Mouse (Mus musculus) midbrain, postnatal 0 days (tissue): ENCODE results near the gene Cyp1a2. TPM values are rescaled to one million over a fixed set of nuclear protein-coding genes. Genes with fewer than 3 reads are reported as not detected.

Experiments used
- ATAC-seq: fragments of 200-750 bp; cut with Nextera tagmentation; 2 replicates; pipeline ENCODE4 v1.8.0; 2017; ENCODE audit warnings: moderate number of reproducible peaks, mild to moderate bottlenecking, moderate TSS enrichment, moderate library complexity; ENCODE audit not compliant: low FRiP score
- DNase-seq: peaks from one replicate; pipeline ENCODE4 v3.0.0-alpha.2; 2015; ENCODE audit warnings: low spot score
- H3K27ac ChIP-seq: fragments of 300-500 bp; sonication (generic); 2 replicates; pipeline ENCODE4 v1.5.1; 2014; ENCODE audit warnings: low read depth, mild to moderate bottlenecking, low read length, mixed read lengths
- H3K27me3 ChIP-seq: fragments of 300-500 bp; sonication (generic); 2 replicates; pipeline ENCODE4 v1.6.1; 2014; ENCODE audit warnings: low read length, control low read depth, mixed read lengths; ENCODE audit not compliant: insufficient read depth
- H3K36me3 ChIP-seq: fragments of 300-500 bp; sonication (generic); 2 replicates; pipeline ENCODE4 v1.6.1; 2014; ENCODE audit warnings: low read length, control low read depth, mixed read lengths; ENCODE audit not compliant: insufficient read depth
- H3K4me1 ChIP-seq: fragments of 300-500 bp; sonication (generic); 2 replicates; pipeline ENCODE4 v1.6.1; 2014; ENCODE audit warnings: mild to moderate bottlenecking, control low read depth, antibody characterized with exemption, low read length, mixed read lengths; ENCODE audit not compliant: insufficient read depth
- H3K4me2 ChIP-seq: fragments of 300-500 bp; sonication (generic); 2 replicates; pipeline ENCODE4 v1.6.1; 2014; ENCODE audit warnings: low read depth, mild to moderate bottlenecking, low read length, mixed read lengths; ENCODE audit not compliant: poor library complexity, severe bottlenecking
- H3K4me3 ChIP-seq: fragments of 300-500 bp; sonication (generic); 2 replicates; pipeline ENCODE4 v1.5.1; 2014; ENCODE audit warnings: low read depth, mild to moderate bottlenecking, low read length, moderate library complexity
- H3K9ac ChIP-seq: fragments of 300-500 bp; sonication (generic); replicated peaks from 2 replicates; pipeline ENCODE4 v1.6.1; 2014; ENCODE audit warnings: mild to moderate bottlenecking, low read length, moderate library complexity, mixed read lengths; ENCODE audit not compliant: poor library complexity, severe bottlenecking
- H3K9me3 ChIP-seq: fragments of 300-500 bp; sonication (generic); 2 replicates; pipeline ENCODE4 v1.6.1; 2016; ENCODE audit warnings: low read length, control low read depth
- CTCF ChIP-seq: IDR thresholded peaks from 2 replicates; pipeline ENCODE4 v1.5.1; 2016; ENCODE audit warnings: antibody characterized with exemption, mild to moderate bottlenecking
- WGBS: fragments of 180-500 bp; shearing (Covaris S2); extraction: QIAGEN DNeasy Blood & Tissue Kit; methylation state at CpG from one replicate; pipeline ENCODE4 v1.1.7; 2014; 5-methylcytosine and 5-hydroxymethylcytosine counted together
- polyA plus RNA-seq: library from polyadenylated mRNA; unstranded; fragments of >200 nt; fragmentation: Nextera tagmentation; extraction: Ambion mirVana; gene quantifications from 2 replicates; pipeline ENCODE4 v1.2.1, GENCODE M21; 2015
- total RNA-seq: library from RNA; depleted of rRNA; stranded (reverse); fragments of >200 nt; gene quantifications from 2 replicates; pipeline ENCODE4 v1.2.3, GENCODE M21; 2014

Cyp1a2 gene
- total and polyA plus RNA-seq, 2 experiments from 2014 or later, result not detected

DNA sequence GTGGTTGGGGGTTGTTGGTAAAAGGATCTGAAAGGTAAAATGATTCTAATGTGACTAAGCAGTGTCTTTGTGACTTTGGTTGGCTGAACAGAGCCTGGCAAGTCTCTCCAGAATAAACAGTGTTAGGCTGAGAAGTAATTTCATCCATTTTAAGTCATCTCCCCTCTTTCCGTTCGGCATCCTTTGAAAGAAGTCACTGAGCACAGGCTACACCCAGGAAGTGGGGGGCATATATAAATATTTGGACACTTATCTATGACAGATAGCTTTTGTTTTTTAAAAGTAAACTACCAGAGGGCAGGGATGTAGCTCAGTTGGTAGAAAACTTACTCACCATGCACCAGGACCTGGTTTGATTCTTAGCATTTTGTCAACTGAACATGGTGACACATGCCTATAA is 5.1 kb upstream of the Cyp1a2 start:
- no peak overlapping the region for H3K4me3 ChIP-seq
- no peak overlapping the region for H3K4me2 ChIP-seq
- H3K9ac ChIP-seq, result no peak overlapping the region
- no peaks in the 10 kb centered on the region for H3K27me3 ChIP-seq
- no peaks in the 10 kb centered on the region for H3K4me1 ChIP-seq
- 98% methylated on average over 2 of the region's 2 CpGs for WGBS
- H3K36me3 ChIP-seq, result no peaks in the 10 kb centered on the region
- ATAC-seq (no peak), DNase-seq (no peak)
- H3K27ac ChIP-seq, result no peak overlapping the region
- no peaks in the 10 kb centered on the region for H3K9me3 ChIP-seq
- no peak for TF ChIP-seq CTCF

DNA sequence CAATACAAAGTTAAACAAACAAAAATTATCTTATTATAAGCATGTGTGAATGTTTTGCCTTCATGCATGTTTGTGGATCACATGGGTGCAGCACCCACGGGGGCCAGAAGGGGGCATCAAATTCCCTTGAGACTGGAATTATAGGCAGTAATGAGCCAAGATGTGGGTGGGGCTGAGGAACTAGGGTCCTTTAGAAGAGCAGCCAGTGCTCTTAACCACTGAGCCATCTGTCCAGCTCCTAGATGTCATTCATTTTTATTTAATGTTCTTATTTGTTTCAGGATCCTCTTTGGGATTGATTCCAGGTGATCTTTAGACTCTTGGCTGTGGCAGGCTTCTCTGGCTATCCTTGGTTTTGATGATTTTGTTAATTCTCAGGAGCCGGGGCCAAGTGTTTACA is 4.7 kb upstream of the Cyp1a2 start:
- Histone ChIP-seq H3K9me3 (no peaks in the 10 kb centered on the region), H3K9ac (no peak overlapping the region), H3K4me2 (no peak overlapping the region), H3K27ac (no peak overlapping the region), H3K4me3 (no peak overlapping the region), H3K4me1 (no peaks in the 10 kb centered on the region), H3K36me3 (no peaks in the 10 kb centered on the region), H3K27me3 (no peaks in the 10 kb centered on the region)
- ATAC-seq (no peak), DNase-seq (no peak)
- 50% methylated on average over 2 of the region's 2 CpGs for WGBS
- TF ChIP-seq CTCF, result no peak; the same call in 1 of the 2 replicates

DNA sequence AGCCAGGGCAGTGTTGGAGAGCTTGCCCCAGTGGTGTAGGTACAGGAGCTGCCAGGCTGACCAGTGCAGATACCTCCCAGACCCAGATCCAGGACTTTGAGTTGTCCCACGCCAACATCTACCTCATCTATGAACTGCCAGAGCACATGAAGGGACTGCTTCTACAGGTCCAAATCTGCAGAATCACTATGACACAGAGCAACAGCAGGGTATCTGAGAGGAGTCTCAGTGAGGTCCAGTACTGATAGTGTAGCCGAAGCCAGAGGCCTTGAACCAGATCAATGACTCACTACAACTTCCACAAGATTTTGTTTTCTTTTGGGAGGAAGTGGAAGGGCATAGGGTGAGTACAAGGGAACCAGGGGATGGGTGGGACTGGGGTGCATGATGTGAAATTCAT is 4.2 kb upstream of the Cyp1a2 start, which contains the start of gene Cyp1a1:
Cyp1a1 (plus strand) TSS at position 178 of the 400 bp plus-strand sequence.
- Histone ChIP-seq H3K27ac (no peak within 1 kb of the TSS), H3K36me3 (no peaks in the 10 kb centered on the region), H3K27me3 (no peaks in the 10 kb centered on the region), H3K4me2 (no peak within 1 kb of the TSS), H3K9me3 (no peaks in the 10 kb centered on the region), H3K9ac (no peak within 1 kb of the TSS), H3K4me1 (no peaks in the 10 kb centered on the region), H3K4me3 (no peak within 1 kb of the TSS)
- 90% methylated on average over 2 of the region's 2 CpGs for WGBS
- DNase-seq (no peak), ATAC-seq (no peak)
- TF ChIP-seq CTCF, result no peak

DNA sequence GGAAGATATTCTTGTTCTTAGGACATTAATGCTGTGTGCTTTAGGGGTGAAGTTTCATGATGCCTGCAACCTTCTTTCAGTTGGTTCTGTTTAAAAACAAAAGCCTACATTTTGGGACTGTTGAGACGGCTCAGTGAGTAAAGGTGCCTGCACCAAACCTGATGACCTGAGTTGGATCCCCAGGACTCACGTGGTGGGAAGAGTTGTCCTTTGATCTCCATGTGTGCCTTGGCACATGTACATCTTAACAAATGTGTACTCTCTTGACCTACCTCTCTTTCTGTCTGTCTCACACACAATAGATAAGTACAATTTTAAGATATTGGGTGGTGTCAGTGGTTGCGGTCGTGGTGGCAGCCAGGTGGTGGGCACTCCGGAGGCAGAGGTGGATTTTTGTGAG is 2.5 kb upstream of the Cyp1a2 start:
- 91% methylated on average over 5 of the region's 5 CpGs for WGBS
- ATAC-seq, result no peak

DNA sequence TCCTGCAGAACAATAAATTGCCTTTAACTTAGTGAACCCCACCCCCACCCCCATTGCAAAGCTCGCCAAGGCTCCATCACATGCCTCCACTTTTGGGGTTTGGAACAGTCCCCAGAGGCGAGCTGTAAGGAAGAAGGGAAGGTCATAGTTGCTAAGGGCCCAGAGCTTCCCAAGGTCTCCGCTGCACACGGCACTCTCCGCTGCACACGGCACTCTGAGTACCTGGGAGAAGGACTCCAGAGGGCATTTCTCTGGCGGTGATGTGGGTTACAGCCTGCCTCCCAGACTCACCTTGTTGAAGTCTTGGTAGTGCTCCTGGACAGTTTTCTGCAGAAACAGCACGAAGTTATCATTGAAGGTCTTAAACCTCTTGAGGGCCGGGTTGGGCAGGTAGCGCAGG is 2.1 kb downstream of the Cyp1a2 start:
- no peak for TF ChIP-seq CTCF
- 86% methylated on average over 10 of the region's 10 CpGs for WGBS
- no peak for ATAC-seq

More for the DNA sequence above, 2.5 kb upstream of the Cyp1a2 start:
- Histone ChIP-seq H3K9ac (no peak overlapping the region), H3K27ac (no peak overlapping the region), H3K36me3 (no peaks in the 10 kb centered on the region), H3K4me3 (no peak overlapping the region), H3K27me3 (no peaks in the 10 kb centered on the region), H3K9me3 (no peaks in the 10 kb centered on the region), H3K4me2 (no peak overlapping the region), H3K4me1 (no peaks in the 10 kb centered on the region)
- no peak for DNase-seq
- no peak for TF ChIP-seq CTCF

DNA sequence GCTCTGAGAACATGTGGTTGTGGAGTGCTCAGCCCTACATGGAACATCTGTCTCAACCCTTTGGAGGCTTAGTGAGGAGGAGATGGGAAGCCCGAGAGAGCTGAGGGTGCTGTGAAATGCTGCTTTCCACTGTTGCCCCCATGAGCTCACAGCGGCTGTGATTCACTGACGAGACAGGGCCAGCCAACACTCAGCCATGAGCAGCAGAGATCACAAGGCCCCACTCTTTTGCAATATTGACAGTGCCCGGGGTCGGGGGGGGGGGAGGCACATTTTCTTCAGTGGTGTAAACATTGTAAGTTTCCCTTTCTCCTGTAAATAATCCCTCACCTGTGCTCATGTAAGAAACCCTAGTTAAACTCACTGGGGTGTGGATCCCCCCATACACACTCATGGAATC is 12.0 kb downstream of the Cyp1a2 start:
- no peak overlapping the region for H3K9ac ChIP-seq
- ATAC-seq (no peak), DNase-seq (no peak)
- H3K4me2 ChIP-seq, result no peak overlapping the region
- no peak for TF ChIP-seq CTCF
- H3K27ac ChIP-seq, result no peak overlapping the region
- no peak overlapping the region for H3K4me3 ChIP-seq
- H3K4me1 ChIP-seq, result no peaks in the 10 kb centered on the region
- 85% methylated on average over 5 of the region's 5 CpGs for WGBS
- no peaks in the 10 kb centered on the region for H3K36me3 ChIP-seq
- H3K9me3 ChIP-seq, result no peaks in the 10 kb centered on the region
- no peaks in the 10 kb centered on the region for H3K27me3 ChIP-seq

More for the DNA sequence above, 2.1 kb downstream of the Cyp1a2 start:
- no peak overlapping the region for H3K4me2 ChIP-seq
- no peak overlapping the region for H3K9ac ChIP-seq
- no peaks in the 10 kb centered on the region for H3K4me1 ChIP-seq
- no peak for DNase-seq
- no peak overlapping the region for H3K4me3 ChIP-seq
- no peaks in the 10 kb centered on the region for H3K9me3 ChIP-seq
- H3K27ac ChIP-seq, result no peak overlapping the region
- H3K36me3 ChIP-seq, result no peaks in the 10 kb centered on the region
- no peaks in the 10 kb centered on the region for H3K27me3 ChIP-seq
